Mouse (Mus musculus) large intestine, adult 2 months (tissue): Measurements from ENCODE around the gene Sstr2. TPM values are rescaled to one million over a fixed set of nuclear protein-coding genes. Genes with fewer than 3 reads are reported as not detected.

Source experiments
- polyA plus RNA-seq: library from polyadenylated mRNA; depleted of rRNA; stranded (reverse); fragments of >200 nt; gene quantifications from 2 replicates; pipeline ENCODE4 v1.2.3, GENCODE M21; 2012; rRNA removed

Sstr2 gene
- polyA plus RNA-seq, 1 experiment: 0.20 TPM

Other genes with a start within 250 kb of the Sstr2 start
- gene Cog1, start 29.8 kb downstream of the Sstr2 start, polyA plus RNA-seq: 37.7 and 55.5 TPM in 2 replicates
- gene Slc39a11, start 30.7 kb downstream of the Sstr2 start, polyA plus RNA-seq: 44.9 and 53.4 TPM in 2 replicates
- gene Fam104a, start 64.8 kb downstream of the Sstr2 start, polyA plus RNA-seq: 18.1 and 21.7 TPM in 2 replicates
- 5.3 and 6.7 TPM in 2 replicates for gene D11Wsu47e, start 65.1 kb downstream of the Sstr2 start, polyA plus RNA-seq
- gene Cpsf4l, start 90.7 kb downstream of the Sstr2 start, polyA plus RNA-seq: 0.09 TPM in 1 of 2 replicates, not detected in the other
- gene Cdc42ep4, start 132.5 kb downstream of the Sstr2 start, polyA plus RNA-seq: 27.6 and 38.7 TPM in 2 replicates